Comparison of ENCODE assay signal across 8 mouse cellular contexts in genomic region chr10:79706406-79707094, GRCm38 (mm10). TPM values are rescaled to one million over a fixed set of nuclear protein-coding genes. Genes with fewer than 3 reads are reported as not detected.
A peak's percentile ranks its signal among the peaks of the same experiment; 100 is the strongest.
DNase-seq lines count a peak whose midpoint lies in the region; ATAC-seq lines count a peak whose summit lies in the region.

No protein-coding gene starts in this region.

- H3K4me2 ChIP-seq in intestine, embryonic 16.5 days (ENCODE audit: low read depth, low read length) = peak overlapping the region; percentile 88
- H3K4me2 ChIP-seq in neural tube, embryonic 14.5 days (ENCODE audit: low read depth, low read length) = peak overlapping the region; percentile 89; the same call in 1 of the 2 replicates

- no peaks in the 10 kb centered on the region for H3K9me3 ChIP-seq in intestine, embryonic 16.5 days (ENCODE audit: control insufficient read depth, low read length)
- H3K9me3 ChIP-seq in neural tube, embryonic 14.5 days (ENCODE audit: control insufficient read depth, low read length) = no peaks in the 10 kb centered on the region

- H3K9ac ChIP-seq in intestine, embryonic 16.5 days (ENCODE audit: low read depth, low read length) = peak overlapping the region; percentile 96
- H3K9ac ChIP-seq in neural tube, embryonic 14.5 days (replicated peaks; ENCODE audit: low read depth, low read length) = no peak overlapping the region; the same call in 1 of the 2 replicates

- WGBS in intestine, embryonic 16.5 days = 74% methylated on average over 5 of the region's 5 CpGs
- 87% methylated on average over 5 of the region's 5 CpGs for WGBS in neural tube, embryonic 14.5 days

- H3K4me3 ChIP-seq in intestine, embryonic 16.5 days (ENCODE audit: low read length) = peak overlapping the region; percentile 84
- H3K4me3 ChIP-seq in neural tube, embryonic 14.5 days (ENCODE audit: low read depth, low read length) = no peak overlapping the region

- peaks cover 43% of the 10 kb centered on the region for H3K4me1 ChIP-seq in intestine, embryonic 16.5 days (ENCODE audit: control insufficient read depth, insufficient read depth, low read length)
- H3K4me1 ChIP-seq in neural tube, embryonic 14.5 days (ENCODE audit: control insufficient read depth, insufficient read depth, low read length) = peaks cover 22% of the 10 kb centered on the region

- peak overlapping the region; percentile 27; the same call in 1 of the 2 replicates for H3K27ac ChIP-seq in intestine, embryonic 16.5 days (ENCODE audit: low read length)
- H3K27ac ChIP-seq in neural tube, embryonic 14.5 days (ENCODE audit: low read depth, low read length) = no peak overlapping the region

- H3K27me3 ChIP-seq in intestine, embryonic 16.5 days (replicated peaks; ENCODE audit: control insufficient read depth, insufficient read depth, low read length) = no peaks in the 10 kb centered on the region
- no peaks in the 10 kb centered on the region for H3K27me3 ChIP-seq in neural tube, embryonic 14.5 days (ENCODE audit: control insufficient read depth, insufficient read depth, low read length)

- DNase-seq in cerebellum, adult 11-12 months = peak; percentile 79
- peak; percentile 5 for DNase-seq in ovary, postnatal 36 days (ENCODE audit: low spot score)
- DNase-seq in ovary, postnatal 10 days (ENCODE audit: low spot score) = no peak
- DNase-seq in thymus, adult 18-20 months = no peak
- DNase-seq in B cell, adult 2 months = no peak

- ATAC-seq in cerebellum, adult (ENCODE audit: insufficient number of reproducible peaks, low FRiP score, low TSS enrichment) = no peak
- ATAC-seq in intestine, embryonic 16.5 days = no peak
- no peak for ATAC-seq in neural tube, embryonic 14.5 days (ENCODE audit: low read depth)

- H3K36me3 ChIP-seq in intestine, embryonic 16.5 days (ENCODE audit: control insufficient read depth, insufficient read depth, low read length) = peaks cover 22% of the 10 kb centered on the region; the same call in 1 of the 2 replicates
- H3K36me3 ChIP-seq in neural tube, embryonic 14.5 days (ENCODE audit: control insufficient read depth, insufficient read depth, low read length) = peaks cover 17% of the 10 kb centered on the region

RNA-seq across cellular contexts. Expression of gene Bsg, which starts 2.3 kb away (rescaled TPM):
- 1,158 and 1,189 TPM in 2 replicates for polyA plus RNA-seq in intestine, embryonic 16.5 days (2015; fragmentation: Nextera tagmentation; extraction: Ambion mirVana)
- polyA plus RNA-seq in neural tube, embryonic 14.5 days (2014; fragmentation: Nextera tagmentation; extraction: Ambion mirVana) = 800 and 802 TPM in 2 replicates

RNA-seq across cellular contexts. Expression of gene Hcn2, which starts 9.9 kb away (rescaled TPM):
- 0.04 TPM in 1 of 2 replicates, not detected in the other for polyA plus RNA-seq in intestine, embryonic 16.5 days (2015; fragmentation: Nextera tagmentation; extraction: Ambion mirVana)
- polyA plus RNA-seq in neural tube, embryonic 14.5 days (2014; fragmentation: Nextera tagmentation; extraction: Ambion mirVana) = 2.7 and 3.7 TPM in 2 replicates

RNA-seq across cellular contexts. Expression of gene Gzmm, which starts 17.7 kb away (rescaled TPM):
- polyA plus RNA-seq in intestine, embryonic 16.5 days (2015; fragmentation: Nextera tagmentation; extraction: Ambion mirVana) = 0.21 and 0.56 TPM in 2 replicates
- polyA plus RNA-seq in neural tube, embryonic 14.5 days (2014; fragmentation: Nextera tagmentation; extraction: Ambion mirVana) = 1.1 and 1.3 TPM in 2 replicates

RNA-seq across cellular contexts. Expression of gene Cdc34, which starts 24.6 kb away (rescaled TPM):
- polyA plus RNA-seq in intestine, embryonic 16.5 days (2015; fragmentation: Nextera tagmentation; extraction: Ambion mirVana) = 120 and 128 TPM in 2 replicates
- polyA plus RNA-seq in neural tube, embryonic 14.5 days (2014; fragmentation: Nextera tagmentation; extraction: Ambion mirVana) = 69.7 and 74.6 TPM in 2 replicates

RNA-seq across cellular contexts. Expression of gene Tpgs1, which starts 37.4 kb away (rescaled TPM):
- 56.8 and 64.4 TPM in 2 replicates for polyA plus RNA-seq in intestine, embryonic 16.5 days (2015; fragmentation: Nextera tagmentation; extraction: Ambion mirVana)
- 104 and 118 TPM in 2 replicates for polyA plus RNA-seq in neural tube, embryonic 14.5 days (2014; fragmentation: Nextera tagmentation; extraction: Ambion mirVana)

Comparison
In these comparisons a context has a peak if more than half of its experiments do, and no peak if none do; other contexts are left out.
1. DNase-seq: peak in cerebellum, adult 11-12 months (single experiment) and ovary, postnatal 36 days (single experiment); none in ovary, postnatal 10 days (single experiment), thymus, adult 18-20 months (0 of 2) and B cell, adult 2 months (0 of 2).